Mouse (Mus musculus) intestine, embryonic 14.5 days (tissue): ENCODE data around the gene 4930432K21Rik. TPM values are rescaled to one million over a fixed set of nuclear protein-coding genes. Genes with fewer than 3 reads are reported as not detected.

Source experiments
- ATAC-seq: fragments of 200-750 bp; cut with Nextera tagmentation; replicated peaks from 2 replicates; pipeline ENCODE4 v1.8.0; 2017; ENCODE audit warnings: low read depth, moderate number of reproducible peaks, moderate TSS enrichment, moderate library complexity; ENCODE audit not compliant: low FRiP score, low TSS enrichment
- DNase-seq: peaks from one replicate; pipeline ENCODE4 v3.0.0-alpha.2; 2018; ENCODE audit warnings: low spot score
- H3K27ac ChIP-seq: fragments of 300-500 bp; sonication (generic); 2 replicates; pipeline ENCODE4 v1.5.1; 2014; ENCODE audit warnings: low read depth, mild to moderate bottlenecking, control low read depth
- H3K27me3 ChIP-seq: fragments of 300-500 bp; sonication (generic); replicated peaks from 2 replicates; pipeline ENCODE4 v1.6.1; 2014; ENCODE audit warnings: low read length, control low read depth; ENCODE audit not compliant: control insufficient read depth, insufficient read depth
- H3K36me3 ChIP-seq: fragments of 300-500 bp; sonication (generic); 2 replicates; pipeline ENCODE4 v1.6.1; 2014; ENCODE audit warnings: low read length, control low read depth; ENCODE audit not compliant: control insufficient read depth, insufficient read depth
- H3K4me1 ChIP-seq: fragments of 300-500 bp; sonication (generic); replicated peaks from 2 replicates; pipeline ENCODE4 v1.6.1; 2014; ENCODE audit warnings: low read length, control low read depth, mixed read lengths; ENCODE audit not compliant: control insufficient read depth, insufficient read depth
- H3K4me2 ChIP-seq: fragments of 300-500 bp; sonication (generic); 2 replicates; pipeline ENCODE4 v1.6.1; 2014; ENCODE audit warnings: low read length
- H3K4me3 ChIP-seq: fragments of 300-500 bp; sonication (generic); 2 replicates; pipeline ENCODE4 v1.5.1; 2014; ENCODE audit warnings: low read depth, low read length, control low read depth, mixed read lengths
- H3K9ac ChIP-seq: fragments of 300-500 bp; sonication (generic); 2 replicates; pipeline ENCODE4 v1.6.1; 2014; ENCODE audit warnings: mild to moderate bottlenecking, low read length
- H3K9me3 ChIP-seq: fragments of 300-500 bp; sonication (generic); 2 replicates; pipeline ENCODE4 v1.6.1; 2016; ENCODE audit warnings: low read length, control low read depth; ENCODE audit not compliant: control insufficient read depth
- WGBS: fragments of 180-500 bp; shearing (Covaris S2); extraction: QIAGEN DNeasy Blood & Tissue Kit; methylation state at CpG from one replicate; pipeline ENCODE4 v1.1.7; 2014; 5-methylcytosine and 5-hydroxymethylcytosine counted together
- polyA plus RNA-seq: library from polyadenylated mRNA; unstranded; fragments of >200 nt; fragmentation: Nextera tagmentation; extraction: Ambion mirVana; gene quantifications from 2 replicates; pipeline ENCODE4 v1.2.1, GENCODE M21; 2014

4930432K21Rik gene
- polyA plus RNA-seq, 1 experiment from 2014 or later, result 0.92 TPM

DNA sequence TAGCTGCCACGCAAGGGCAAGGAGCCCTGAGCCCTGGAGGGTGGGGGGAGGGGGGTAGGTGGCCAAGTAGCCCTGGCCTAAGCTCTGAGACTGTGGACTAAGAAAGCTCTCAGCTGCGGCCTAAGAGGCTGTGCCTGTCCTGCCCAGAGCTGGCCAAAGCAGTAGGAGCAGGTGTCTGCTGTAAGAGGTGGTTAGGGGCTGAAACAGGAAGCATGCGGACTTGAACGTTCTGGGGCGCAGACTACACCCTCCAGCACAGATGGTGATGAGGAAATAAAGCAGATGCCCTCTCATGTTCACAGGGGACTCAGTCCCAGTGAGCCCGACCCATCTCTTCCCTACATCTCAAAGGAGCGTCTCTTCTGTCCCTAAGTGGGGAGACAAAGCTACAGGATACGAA is 15.6 kb upstream of the 4930432K21Rik start:
- Histone ChIP-seq H3K36me3 (peaks cover 60% of the 10 kb centered on the region), H3K27ac (no peak overlapping the region), H3K4me2 (no peak overlapping the region), H3K4me1 (no peaks in the 10 kb centered on the region), H3K9ac (no peak overlapping the region), H3K9me3 (no peaks in the 10 kb centered on the region), H3K27me3 (no peaks in the 10 kb centered on the region), H3K4me3 (no peak overlapping the region)
- no peak for ATAC-seq
- 86% methylated on average over 8 of the region's 8 CpGs for WGBS
- DNase-seq, result no peak

- no peaks in the 10 kb centered on the region for H3K4me1 ChIP-seq
- no peak for DNase-seq
- H3K27ac ChIP-seq, result no peak overlapping the region
Observed at GRCm38 (mm10) chr8:84137848-84138247, 10.0 kb upstream of the 4930432K21Rik start.

GRCm38 (mm10) chr8:84140838-84141237 is 7.0 kb upstream of the 4930432K21Rik start:
- ATAC-seq (no peak), DNase-seq (no peak)
- H3K4me3 ChIP-seq, result no peak overlapping the region

More at GRCm38 (mm10) chr8:84137848-84138247, 10.0 kb upstream of the 4930432K21Rik start:
- Histone ChIP-seq H3K4me2 (no peak overlapping the region), H3K9me3 (no peaks in the 10 kb centered on the region), H3K36me3 (peaks cover 98% of the 10 kb centered on the region), H3K4me3 (no peak overlapping the region), H3K27me3 (no peaks in the 10 kb centered on the region), H3K9ac (no peak overlapping the region)
- ATAC-seq, result no peak
- 93% methylated on average over 3 of the region's 3 CpGs for WGBS

DNA sequence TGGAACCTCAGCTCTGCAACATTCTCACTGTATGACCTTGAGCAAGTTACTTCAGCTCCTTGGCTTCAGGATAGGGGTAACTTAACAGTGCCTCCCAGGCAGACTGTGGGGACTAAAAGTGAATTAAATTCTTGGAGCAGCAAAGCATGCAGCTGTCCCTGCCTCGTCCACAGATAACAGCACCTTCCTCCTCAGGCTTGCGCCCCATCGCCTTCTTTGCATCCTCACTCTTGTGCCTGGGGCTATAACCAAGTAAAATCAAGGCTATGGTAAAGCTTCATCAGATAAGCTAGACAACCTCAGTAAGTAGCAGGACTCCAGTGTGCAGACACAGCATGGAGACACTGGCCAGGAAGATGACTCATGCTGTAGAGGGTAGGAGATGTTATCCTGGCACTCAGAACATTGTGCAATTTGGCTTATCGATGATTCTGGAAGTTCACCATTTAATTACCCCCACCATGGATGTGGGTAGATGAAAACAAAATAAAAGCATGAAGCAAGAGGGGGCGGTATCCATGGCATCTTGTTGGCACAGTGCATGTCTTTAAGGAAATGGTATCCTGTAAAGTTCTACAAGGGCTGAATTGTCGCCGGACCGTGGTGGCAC is 3.1 kb upstream of the 4930432K21Rik start:
- Histone ChIP-seq H3K27ac (no peak overlapping the region), H3K4me3 (no peak overlapping the region), H3K4me2 (no peak overlapping the region), H3K4me1 (peaks cover 14% of the 10 kb centered on the region; the same call in 1 of the 2 replicates), H3K27me3 (no peaks in the 10 kb centered on the region), H3K36me3 (peaks cover 40% of the 10 kb centered on the region), H3K9ac (no peak overlapping the region), H3K9me3 (no peaks in the 10 kb centered on the region)
- WGBS, result 91% methylated on average over 8 of the region's 8 CpGs
- DNase-seq (no peak), ATAC-seq (no peak)

More at GRCm38 (mm10) chr8:84140838-84141237, 7.0 kb upstream of the 4930432K21Rik start:
- H3K4me2 ChIP-seq, result no peak overlapping the region
- H3K36me3 ChIP-seq, result peaks cover 79% of the 10 kb centered on the region
- no peaks in the 10 kb centered on the region for H3K27me3 ChIP-seq
- no peak overlapping the region for H3K27ac ChIP-seq
- 84% methylated on average over 4 of the region's 4 CpGs for WGBS
- no peak overlapping the region for H3K9ac ChIP-seq
- no peaks in the 10 kb centered on the region for H3K9me3 ChIP-seq
- no peaks in the 10 kb centered on the region for H3K4me1 ChIP-seq

GRCm38 (mm10) chr8:84147324-84147766 is 480 bp upstream of the 4930432K21Rik start:
- peaks cover 14% of the 10 kb centered on the region; the same call in 1 of the 2 replicates for H3K4me1 ChIP-seq
- H3K36me3 ChIP-seq, result peaks cover 16% of the 10 kb centered on the region
- peak overlapping the region; percentile 87 for H3K4me2 ChIP-seq
- ATAC-seq, result peak; percentile 76
- WGBS, result 2% methylated on average over 14 of the region's 14 CpGs
- H3K27me3 ChIP-seq, result no peaks in the 10 kb centered on the region
- peak overlapping the region; percentile 84 for H3K9ac ChIP-seq
- peak overlapping the region; percentile 68 for H3K4me3 ChIP-seq
- H3K9me3 ChIP-seq, result no peaks in the 10 kb centered on the region
- peak; percentile 80 for DNase-seq
- peak overlapping the region; percentile 77 for H3K27ac ChIP-seq

DNA sequence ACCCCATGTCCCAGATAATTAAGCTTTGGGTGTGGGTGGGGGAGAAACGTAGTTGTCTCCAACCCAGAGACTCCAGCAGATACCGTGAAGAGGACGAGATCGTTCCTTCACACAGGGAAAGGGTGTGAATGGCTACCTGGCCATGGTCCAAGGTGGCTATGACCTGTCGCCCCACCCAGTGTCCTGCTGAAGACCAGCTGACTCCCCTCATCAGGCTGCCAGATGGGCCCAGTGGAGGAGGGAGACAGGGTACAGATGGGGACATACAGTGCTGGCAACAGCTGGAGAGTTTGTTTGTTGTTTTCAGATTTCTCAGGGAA is 666 bp downstream of the 4930432K21Rik start:
- Histone ChIP-seq H3K27me3 (no peaks in the 10 kb centered on the region), H3K4me3 (peak overlapping the region; percentile 68), H3K9ac (no peak overlapping the region), H3K36me3 (peaks cover 5% of the 10 kb centered on the region), H3K27ac (no peak overlapping the region), H3K4me2 (peak overlapping the region; percentile 87), H3K9me3 (no peaks in the 10 kb centered on the region), H3K4me1 (peaks cover 14% of the 10 kb centered on the region; the same call in 1 of the 2 replicates)
- WGBS, result 89% methylated on average over 5 of the region's 5 CpGs
- DNase-seq (no peak), ATAC-seq (no peak)

DNA sequence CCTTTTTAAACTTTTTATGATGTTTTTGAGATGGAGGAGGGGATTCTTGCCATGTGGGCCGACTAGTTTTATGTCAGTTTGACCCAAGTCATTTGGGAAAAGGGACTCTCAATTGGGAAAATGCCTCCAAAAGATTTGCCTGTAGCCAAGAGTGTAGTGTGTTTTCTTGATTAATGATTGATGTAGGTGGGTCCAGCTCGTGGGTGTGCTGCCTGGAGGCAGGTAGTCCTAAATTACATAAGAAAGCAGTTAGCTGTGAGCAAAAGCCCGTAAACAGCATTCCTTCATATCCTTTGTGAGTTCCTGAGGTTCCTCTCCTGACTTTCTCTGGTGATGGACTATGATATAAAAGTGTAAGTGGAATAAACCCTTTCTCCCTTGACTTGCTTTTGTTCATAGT is 1.4 kb downstream of the 4930432K21Rik start:
- no peak for ATAC-seq
- Histone ChIP-seq H3K9me3 (no peaks in the 10 kb centered on the region), H3K4me2 (no peak overlapping the region), H3K27ac (no peak overlapping the region), H3K4me1 (peaks cover 14% of the 10 kb centered on the region; the same call in 1 of the 2 replicates), H3K9ac (no peak overlapping the region), H3K4me3 (no peak overlapping the region), H3K36me3 (no peaks in the 10 kb centered on the region), H3K27me3 (no peaks in the 10 kb centered on the region)
- WGBS, result 58% methylated on average over 3 of the region's 3 CpGs
- DNase-seq, result no peak

GRCm38 (mm10) chr8:84157620-84158019 is 9.8 kb downstream of the 4930432K21Rik start:
- no peaks in the 10 kb centered on the region for H3K27me3 ChIP-seq
- ATAC-seq, result no peak
- H3K4me2 ChIP-seq, result no peak overlapping the region
- no peak overlapping the region for H3K9ac ChIP-seq
- no peaks in the 10 kb centered on the region for H3K9me3 ChIP-seq
- 92% methylated on average over 4 of the region's 4 CpGs for WGBS
- no peak overlapping the region for H3K4me3 ChIP-seq
- H3K4me1 ChIP-seq, result no peaks in the 10 kb centered on the region
- H3K36me3 ChIP-seq, result no peaks in the 10 kb centered on the region
- DNase-seq, result no peak
- H3K27ac ChIP-seq, result no peak overlapping the region

DNA sequence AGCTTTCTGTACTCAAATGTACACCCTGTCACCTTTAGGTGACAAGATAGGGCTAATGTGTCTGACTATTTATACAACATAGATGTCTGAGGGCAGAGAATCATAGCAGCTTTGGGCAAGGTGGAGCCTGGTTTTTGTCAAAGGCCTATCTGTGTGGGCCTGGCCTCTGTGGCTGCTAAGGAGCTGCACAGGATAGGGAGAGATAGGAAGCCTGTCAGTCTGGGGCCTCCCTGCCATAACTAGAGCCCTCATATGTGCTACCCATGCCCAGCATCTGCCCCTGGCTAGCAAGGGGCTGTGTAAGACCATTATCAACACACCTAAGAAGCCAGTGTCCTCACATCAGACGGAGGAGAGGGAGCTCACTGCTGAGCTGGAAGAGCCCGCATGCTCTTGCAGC is 19.9 kb downstream of the 4930432K21Rik start:
- Histone ChIP-seq H3K4me2 (no peak overlapping the region), H3K4me1 (no peaks in the 10 kb centered on the region), H3K4me3 (no peak overlapping the region), H3K9ac (no peak overlapping the region), H3K27ac (no peak overlapping the region), H3K9me3 (no peaks in the 10 kb centered on the region), H3K36me3 (peaks cover 21% of the 10 kb centered on the region), H3K27me3 (no peaks in the 10 kb centered on the region)
- 77% methylated on average over 2 of the region's 2 CpGs for WGBS
- ATAC-seq, result no peak
- no peak for DNase-seq
